Mouse (Mus musculus) intestine, embryonic 15.5 days (tissue): ENCODE measurements at regions not wholly inside any gene's neighbourhood (a gene's known extent, or its start where the extent isn't known, plus 50 kb on each side); places are given as distances from the start of the nearest gene placed in this dataset.
A peak's percentile ranks its signal among the peaks of the same experiment; 100 is the strongest.

Experiments
- ATAC-seq: fragments of 200-750 bp; cut with Nextera tagmentation; 2 replicates; pipeline ENCODE4 v1.8.0; 2017; ENCODE audit warnings: moderate TSS enrichment, moderate library complexity
- H3K27ac ChIP-seq: fragments of 300-500 bp; sonication (generic); 2 replicates; pipeline ENCODE4 v1.5.1; 2015; ENCODE audit warnings: mild to moderate bottlenecking, inconsistent platforms
- H3K27me3 ChIP-seq: fragments of 300-500 bp; sonication (generic); replicated peaks from 2 replicates; pipeline ENCODE4 v1.6.1; 2015; ENCODE audit warnings: inconsistent platforms
- H3K36me3 ChIP-seq: fragments of 300-500 bp; sonication (generic); 2 replicates; pipeline ENCODE4 v1.6.1; 2015; ENCODE audit warnings: inconsistent platforms
- H3K4me1 ChIP-seq: fragments of 300-500 bp; sonication (generic); replicated peaks from 2 replicates; pipeline ENCODE4 v1.6.1; 2015; ENCODE audit warnings: inconsistent platforms
- H3K4me2 ChIP-seq: fragments of 300-500 bp; sonication (generic); replicated peaks from 2 replicates; pipeline ENCODE4 v1.6.1; 2015; ENCODE audit warnings: mild to moderate bottlenecking, inconsistent platforms
- H3K4me3 ChIP-seq: fragments of 300-500 bp; sonication (generic); replicated peaks from 2 replicates; pipeline ENCODE4 v1.5.1; 2015; ENCODE audit warnings: inconsistent platforms
- H3K9ac ChIP-seq: fragments of 300-500 bp; sonication (generic); 2 replicates; pipeline ENCODE4 v1.6.1; 2015; ENCODE audit warnings: inconsistent platforms
- H3K9me3 ChIP-seq: fragments of 300-500 bp; sonication (generic); 2 replicates; pipeline ENCODE4 v1.6.1; 2016; ENCODE audit warnings: inconsistent platforms
- WGBS: fragments of 180-500 bp; shearing (Covaris S2); methylation state at CpG from one replicate; pipeline ENCODE4 v1.1.7; 2015; 5-methylcytosine and 5-hydroxymethylcytosine counted together

DNA sequence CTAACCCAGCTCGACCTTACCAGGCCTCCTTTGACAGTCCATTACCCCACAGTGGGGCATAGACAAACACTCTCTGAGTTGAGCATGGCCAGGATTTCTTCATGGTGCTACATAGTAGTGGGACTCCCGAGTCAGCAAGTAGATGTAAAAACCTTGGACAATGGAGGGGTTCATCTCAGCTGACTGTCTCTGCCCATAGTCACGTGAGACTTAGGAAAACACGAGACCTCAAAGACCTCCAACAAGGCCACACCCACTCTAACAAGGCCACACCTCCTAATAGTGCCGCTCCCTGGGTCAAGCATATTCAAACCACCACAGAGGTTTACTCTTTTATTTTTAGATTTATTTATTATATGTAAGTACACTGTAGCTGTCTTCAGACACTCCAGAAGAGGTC is 52.5 kb upstream of the Cldn24 start:
- no peak overlapping the region for H3K27ac ChIP-seq
- H3K9ac ChIP-seq: no peak overlapping the region
- no peak overlapping the region for H3K4me2 ChIP-seq
- H3K4me3 ChIP-seq: no peak overlapping the region
- no peak for ATAC-seq
- 79% methylated on average over 5 of the region's 5 CpGs for WGBS
- H3K9me3 ChIP-seq: no peaks in the 10 kb centered on the region
- H3K36me3 ChIP-seq: no peaks in the 10 kb centered on the region
- H3K27me3 ChIP-seq: no peaks in the 10 kb centered on the region
- 0 out of 2 replicates have a peak, but pooled peaks cover 2% of the 10 kb centered on the region for H3K4me1 ChIP-seq

DNA sequence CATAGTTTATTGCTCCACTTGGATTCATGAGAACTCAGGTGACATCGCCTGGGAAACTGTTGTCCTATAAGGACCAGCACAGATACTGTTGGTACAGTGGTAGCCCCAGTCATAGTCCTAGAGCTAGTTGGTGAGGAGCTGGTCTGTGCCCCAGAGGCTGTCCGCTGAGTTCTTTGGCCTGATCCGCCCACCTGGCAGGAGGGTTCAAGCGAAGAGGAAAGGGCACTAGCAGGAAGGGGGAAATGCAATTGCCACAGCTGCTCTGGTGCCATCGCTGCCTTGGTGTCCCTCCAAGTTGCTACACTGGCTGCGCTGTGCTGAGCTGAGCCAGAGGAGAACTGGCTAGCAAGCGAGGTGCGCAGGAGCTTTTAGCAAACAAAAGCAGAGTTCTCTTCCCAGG is 53.2 kb upstream of the Cldn24 start:
- Histone ChIP-seq H3K9ac (no peak overlapping the region), H3K4me1 (0 out of 2 replicates have a peak, but pooled peaks cover 6% of the 10 kb centered on the region), H3K9me3 (no peaks in the 10 kb centered on the region), H3K36me3 (no peaks in the 10 kb centered on the region), H3K27me3 (no peaks in the 10 kb centered on the region), H3K4me2 (no peak overlapping the region), H3K27ac (no peak overlapping the region), H3K4me3 (no peak overlapping the region)
- 84% methylated on average over 8 of the region's 8 CpGs for WGBS
- ATAC-seq: no peak

DNA sequence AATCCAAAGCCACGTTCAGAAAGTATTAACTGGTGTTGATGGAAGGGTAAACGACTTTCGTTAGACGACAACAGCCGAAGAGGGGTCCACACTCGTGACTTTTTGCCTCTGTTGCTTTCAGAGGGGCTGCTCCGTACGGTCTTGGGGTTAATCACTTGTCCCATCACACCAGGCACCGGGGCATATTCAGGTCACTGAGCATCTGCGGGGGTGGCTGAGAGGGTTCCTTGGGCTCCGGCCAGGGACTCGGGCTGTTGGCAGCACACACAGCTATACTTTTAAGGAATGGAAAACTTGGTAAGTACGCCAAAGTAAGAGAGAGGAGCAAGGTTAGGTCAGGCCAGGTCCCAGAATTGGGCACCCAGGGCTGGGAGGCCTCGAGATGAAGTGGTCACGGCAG is 50.7 kb upstream of the Cdkn2aip start:
- no peak overlapping the region for H3K9ac ChIP-seq
- 0 out of 2 replicates have a peak, but pooled peaks have one; percentile 35 for ATAC-seq
- H3K36me3 ChIP-seq: no peaks in the 10 kb centered on the region
- H3K4me1 ChIP-seq: 0 out of 2 replicates have a peak, but pooled peaks cover 6% of the 10 kb centered on the region
- no peak overlapping the region for H3K4me3 ChIP-seq
- no peaks in the 10 kb centered on the region for H3K9me3 ChIP-seq
- H3K27me3 ChIP-seq: no peaks in the 10 kb centered on the region
- no peak overlapping the region for H3K27ac ChIP-seq
- peak overlapping the region; percentile 47 for H3K4me2 ChIP-seq
- 61% methylated on average over 15 of the region's 15 CpGs for WGBS

DNA sequence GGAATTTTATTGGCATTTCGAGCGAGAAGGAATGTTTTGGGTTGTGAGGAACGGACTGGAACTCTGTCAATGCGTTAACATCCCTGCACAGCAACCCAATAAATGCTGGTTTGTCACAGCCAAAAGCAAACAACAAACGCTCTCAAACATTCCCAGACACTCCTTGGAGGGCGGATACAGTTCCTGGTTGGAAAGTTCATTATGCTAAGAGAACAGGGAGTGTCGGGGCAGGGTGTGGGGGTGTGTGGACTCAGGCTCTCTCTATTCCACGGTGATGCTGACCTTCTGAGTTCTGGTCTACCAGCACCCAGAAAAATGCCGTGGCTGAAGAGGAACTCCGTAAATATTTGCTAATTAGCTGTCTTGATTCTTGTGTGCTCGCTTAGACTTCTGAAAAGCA is 50.3 kb upstream of the Cdkn2aip start:
- Histone ChIP-seq H3K4me3 (no peak overlapping the region), H3K4me2 (peak overlapping the region; percentile 47), H3K9ac (no peak overlapping the region), H3K36me3 (no peaks in the 10 kb centered on the region), H3K4me1 (0 out of 2 replicates have a peak, but pooled peaks cover 6% of the 10 kb centered on the region), H3K27me3 (no peaks in the 10 kb centered on the region), H3K27ac (no peak overlapping the region), H3K9me3 (no peaks in the 10 kb centered on the region)
- 35% methylated on average over 11 of the region's 11 CpGs for WGBS
- ATAC-seq: peak; percentile 72
